Mouse (Mus musculus) heart, adult 2 months (tissue): Measurements from ENCODE around the gene Klhl31. TPM values are rescaled to one million over a fixed set of nuclear protein-coding genes. Genes with fewer than 3 reads are reported as not detected.

ENCODE experiments used
- DNase-seq, 2 experiments: peaks; one replicate each; pipeline ENCODE4 v3.0.0; 2021
- H3K27ac ChIP-seq: fragments of 200-600 bp; 2 replicates; pipeline ENCODE4 v1.8.1; 2022
- H3K27me3 ChIP-seq: fragments of 200-500 bp; 2 replicates; pipeline ENCODE4 v1.6.1; 2012; ENCODE audit warnings: mild to moderate bottlenecking, low read length, inconsistent platforms, mixed read lengths; ENCODE audit not compliant: control insufficient read depth, insufficient read depth
- H3K36me3 ChIP-seq: fragments of 200-500 bp; 2 replicates; pipeline ENCODE4 v1.6.1; 2012; ENCODE audit warnings: low read length, inconsistent platforms; ENCODE audit not compliant: control insufficient read depth, insufficient read depth
- H3K4me1 ChIP-seq: fragments of 200-500 bp; 2 replicates; pipeline ENCODE4 v1.6.1; 2011; ENCODE audit warnings: low read length; ENCODE audit not compliant: control insufficient read depth, insufficient read depth
- H3K4me3 ChIP-seq: fragments of 200-600 bp; 2 replicates; pipeline ENCODE4 v1.8.1; 2022
- H3K79me2 ChIP-seq: fragments of 200-500 bp; replicated peaks from 2 replicates; pipeline ENCODE4 v1.6.1; 2012; ENCODE audit warnings: mild to moderate bottlenecking, inconsistent platforms, low read length, moderate library complexity, mixed read lengths; ENCODE audit not compliant: control insufficient read depth, insufficient read depth
- H3K9ac ChIP-seq: fragments of 200-500 bp; 2 replicates; pipeline ENCODE4 v1.6.1; 2012; ENCODE audit warnings: low read depth, mild to moderate bottlenecking, control low read depth, inconsistent platforms, low read length, mixed read lengths
- CTCF ChIP-seq: fragments of 200-600 bp; IDR thresholded peaks from 2 replicates; pipeline ENCODE4 v1.8.1; 2022; ENCODE audit warnings: antibody characterized with exemption, mild to moderate bottlenecking, moderate library complexity
- EP300 ChIP-seq: fragments of 200-500 bp; IDR thresholded peaks from 2 replicates; pipeline ENCODE4 v1.6.1; 2011; ENCODE audit warnings: low read depth, low read length, control low read depth; ENCODE audit not compliant: insufficient read depth
- POLR2A ChIP-seq: fragments of 200-500 bp; IDR thresholded peaks from 2 replicates; pipeline ENCODE4 v1.6.1; 2011; ENCODE audit warnings: mild to moderate bottlenecking, low read depth, low read length, control low read depth; ENCODE audit not compliant: insufficient read depth
- WGBS: fragments of 180-500 bp; shearing (Covaris S2); methylation state at CpG from one replicate; pipeline ENCODE4 v1.1.7; 2018; 5-methylcytosine and 5-hydroxymethylcytosine counted together
- intact Hi-C: fragments of 180-260 bp; cut with DNase I; formaldehyde crosslinking; loops from one replicate; pipeline ENCODE4 v1.15.1; 2025
- long read RNA-seq: library from polyadenylated mRNA; stranded (forward); transcript quantifications from one replicate; pipeline ENCODE4 v2.0.0, GENCODE M21; 2021
- polyA plus RNA-seq: library from polyadenylated mRNA; depleted of rRNA; stranded (reverse); fragments of >200 nt; gene quantifications from 2 replicates; pipeline ENCODE4 v1.2.3, GENCODE M21; 2012; rRNA removed
- total RNA-seq, 2 experiments: library from RNA; stranded (reverse); gene quantifications; 2 replicates each; pipeline ENCODE4 v1.2.3; 2021

Klhl31 gene
- 100 to 1,000 TPM; 116 to 122 TPM for total RNA-seq
- 22.4 and 49.2 TPM in 2 replicates for polyA plus RNA-seq
- long read RNA-seq, full-length matches to known transcripts: 13 of 24 reads
- long read RNA-seq, partial matches to known transcripts: 0 of 24 reads
- long read RNA-seq, other reads (novel, unspliced or antisense): 11 of 24 reads

- peak within 1 kb of the TSS; percentile 58 for H3K9ac ChIP-seq
- peaks cover 6% of the 10 kb centered on the region for H3K36me3 ChIP-seq
- peak within 1 kb of the TSS; percentile 49 for H3K4me3 ChIP-seq
- peak; percentile 49; the same call in 1 of the 2 replicates for TF ChIP-seq EP300
- TF ChIP-seq CTCF: peak; percentile 50
- peak; percentile 73 for TF ChIP-seq POLR2A
- H3K27ac ChIP-seq: peak within 1 kb of the TSS; percentile 90
- intact Hi-C loops: no loop called here
- DNase-seq: peak; percentile 46 to 74
- no peaks in the 10 kb centered on the region; the same call in 1 of the 2 replicates for H3K4me1 ChIP-seq
- WGBS: 26% methylated on average over 10 of the region's 10 CpGs
- H3K79me2 ChIP-seq: no peaks in the 10 kb centered on the region
- no peaks in the 10 kb centered on the region for H3K27me3 ChIP-seq
These were observed at the start of gene Klhl31 for GRCm38 (mm10) chr9:77636450-77636951. Gene Klhl31, plus strand, starts transcription at chr9:77636500.

GRCm38 (mm10) chr9:77586806-77587591, 49.3 kb upstream of the Klhl31 start:
- Histone ChIP-seq H3K27me3 (no peaks in the 10 kb centered on the region), H3K4me3 (no peak overlapping the region), H3K4me1 (no peaks in the 10 kb centered on the region), H3K9ac (no peak overlapping the region), H3K36me3 (no peaks in the 10 kb centered on the region), H3K27ac (no peak overlapping the region), H3K79me2 (no peaks in the 10 kb centered on the region)
- intact Hi-C loops: no loop called here
- DNase-seq: no peak
- TF ChIP-seq EP300 (no peak), CTCF (no peak), POLR2A (no peak)
- WGBS: 72% methylated on average over 6 of the region's 6 CpGs

- intact Hi-C loops: no loop called here
- Histone ChIP-seq H3K36me3 (no peaks in the 10 kb centered on the region), H3K79me2 (no peaks in the 10 kb centered on the region), H3K4me3 (no peak overlapping the region), H3K4me1 (no peaks in the 10 kb centered on the region), H3K27ac (no peak overlapping the region), H3K9ac (no peak overlapping the region), H3K27me3 (no peaks in the 10 kb centered on the region)
- 86% methylated on average over 7 of the region's 7 CpGs for WGBS
- DNase-seq: no peak
- TF ChIP-seq CTCF (no peak), EP300 (no peak), POLR2A (no peak)
These were observed 48.7 kb upstream of the Klhl31 start for GRCm38 (mm10) chr9:77587616-77588015.

GRCm38 (mm10) chr9:77589496-77589895, 46.8 kb upstream of the Klhl31 start:
- Histone ChIP-seq H3K36me3 (no peaks in the 10 kb centered on the region), H3K27me3 (no peaks in the 10 kb centered on the region), H3K9ac (no peak overlapping the region), H3K27ac (no peak overlapping the region), H3K4me1 (no peaks in the 10 kb centered on the region), H3K79me2 (no peaks in the 10 kb centered on the region), H3K4me3 (no peak overlapping the region)
- DNase-seq: no peak
- WGBS: 57% methylated on average over 2 of the region's 2 CpGs
- TF ChIP-seq CTCF (no peak), POLR2A (no peak), EP300 (no peak)
- intact Hi-C loops: no loop called here

GRCm38 (mm10) chr9:77592423-77592822, 43.9 kb upstream of the Klhl31 start:
- H3K79me2 ChIP-seq: no peaks in the 10 kb centered on the region
- H3K27me3 ChIP-seq: no peaks in the 10 kb centered on the region
- intact Hi-C loops: no loop called here
- H3K4me3 ChIP-seq: no peak overlapping the region
- no peak for TF ChIP-seq EP300
- TF ChIP-seq POLR2A: no peak
- no peak overlapping the region for H3K9ac ChIP-seq
- H3K36me3 ChIP-seq: no peaks in the 10 kb centered on the region
- WGBS: 70% methylated on average over 4 of the region's 4 CpGs
- H3K4me1 ChIP-seq: no peaks in the 10 kb centered on the region
- no peak overlapping the region for H3K27ac ChIP-seq
- no peak for DNase-seq

GRCm38 (mm10) chr9:77595006-77595626, 41.2 kb upstream of the Klhl31 start:
- intact Hi-C loops: loop anchor here (5.0 kb wide), 2 partner anchors 62 to 442 kb away; no protein-coding TSS in a partner anchor
- Histone ChIP-seq H3K4me1 (no peaks in the 10 kb centered on the region), H3K4me3 (no peak overlapping the region), H3K9ac (no peak overlapping the region), H3K36me3 (no peaks in the 10 kb centered on the region), H3K79me2 (no peaks in the 10 kb centered on the region), H3K27ac (no peak overlapping the region), H3K27me3 (no peaks in the 10 kb centered on the region)
- no peak for DNase-seq
- TF ChIP-seq POLR2A: no peak
- TF ChIP-seq EP300: no peak
- TF ChIP-seq CTCF: no peak
- 49% methylated on average over 12 of the region's 12 CpGs for WGBS
